Comparison of ENCODE assay signal across 20 mouse cellular contexts in the genomic region with DNA sequence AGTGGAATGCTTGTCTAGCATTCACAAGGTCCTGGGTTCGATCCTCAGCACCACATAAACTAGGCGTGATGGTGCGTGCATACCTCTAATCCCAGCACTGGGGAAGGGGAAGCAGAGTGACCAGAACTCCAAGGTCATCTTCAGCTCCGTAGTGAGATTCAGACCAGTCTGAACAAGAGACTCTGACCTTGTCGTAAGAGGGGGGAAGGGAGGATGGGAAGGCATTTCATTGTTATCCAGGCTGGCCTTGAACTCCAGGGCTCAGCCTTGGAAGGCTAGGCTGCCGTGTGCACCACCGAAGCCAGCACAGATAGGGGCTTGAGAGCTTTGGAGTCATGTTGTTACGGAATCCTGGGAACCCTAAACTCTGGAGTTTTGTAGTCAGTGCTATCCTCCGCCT. TPM values are rescaled to one million over a fixed set of nuclear protein-coding genes. Genes with fewer than 3 reads are reported as not detected.
DNase-seq lines count a peak whose midpoint lies in the region; ATAC-seq and TF ChIP-seq lines count a peak whose summit lies in the region.
"Had no signal": no experiment of that assay in that cellular context is flagged by ENCODE, and none has a peak within 500 bp of the region (broad histone marks: within the 10 kb centered on the region; RNA-seq: fewer than 3 reads in every experiment).

No protein-coding gene starts in this region.

- ATAC-seq in kidney, postnatal 0 days (replicated peaks; ENCODE audit: low FRiP score, low read depth) = no peak
- no peak for ATAC-seq in neural tube, embryonic 12.5 days (ENCODE audit: low FRiP score, low read depth)
- no peak for ATAC-seq in frontal cortex, adult (ENCODE audit: low TSS enrichment)
- ATAC-seq: activated CD4-positive, CD25-positive, alpha-beta regulatory T cell, adult 4 months; forebrain, embryonic 14.5 days; inflammation-experienced regulatory T-cells, adult 6 months had no signal

- TF ChIP-seq EP300 in ES-Bruce4 (IDR thresholded peaks at IDR 0.05; ENCODE audit: insufficient read depth, low read depth, low read length) = peak; percentile 90

- WGBS in kidney, postnatal 0 days = 69% methylated on average over 9 of the region's 9 CpGs
- WGBS in neural tube, embryonic 12.5 days = 57% methylated on average over 9 of the region's 9 CpGs

- DNase-seq in kidney, postnatal 0 days (ENCODE audit: low spot score) = no peak
- DNase-seq in kidney, adult 9 months = no peak
- no peak for DNase-seq in thymus, postnatal 36 days
- DNase-seq: adrenal gland, postnatal 14 days; cerebellum, adult 11-12 months; heart, adult 18-20 months; kidney, adult 8-10 months; kidney, postnatal 4 days; layer of hippocampus, postnatal 36 days; lung, adult 2 months; retina, postnatal 1 day had no signal

- H3K36me3 ChIP-seq in kidney, postnatal 0 days (ENCODE audit: insufficient read depth, low read length) = no peaks in the 10 kb centered on the region
- H3K36me3 ChIP-seq in E14TG2a.4 (ENCODE audit: insufficient read depth, low read length) (peaks cover 4% of the 10 kb centered on the region; the same call in 1 of the 2 replicates), ES-Bruce4 (ENCODE audit: control insufficient read depth, insufficient read depth, low read length, poor library complexity, severe bottlenecking) (no peaks in the 10 kb centered on the region)
- no peaks in the 10 kb centered on the region for H3K36me3 ChIP-seq in neural tube, embryonic 12.5 days
- H3K36me3 ChIP-seq: embryonic facial prominence, embryonic 10.5 days; midbrain, embryonic 12.5 days had no signal

- H3K4me3 ChIP-seq in kidney, postnatal 0 days (replicated peaks; ENCODE audit: low read depth, low read length) = no peak overlapping the region
- H3K4me3 ChIP-seq in E14TG2a.4 (replicated peaks; ENCODE audit: low read length) (peak overlapping the region; percentile 81), ES-Bruce4 (ENCODE audit: low read depth, low read length) (no peak overlapping the region)
- no peak overlapping the region for H3K4me3 ChIP-seq in neural tube, embryonic 12.5 days
- H3K4me3 ChIP-seq: midbrain, embryonic 12.5 days had no signal

- no peaks in the 10 kb centered on the region for H3K27me3 ChIP-seq in kidney, postnatal 0 days (ENCODE audit: insufficient read depth, low read length)
- H3K27me3 ChIP-seq in E14TG2a.4 (ENCODE audit: insufficient read depth, low read length) (peaks cover 41% of the 10 kb centered on the region), ES-Bruce4 (ENCODE audit: control insufficient read depth, insufficient read depth, low read length, poor library complexity, severe bottlenecking) (no peaks in the 10 kb centered on the region)
- peaks cover 18% of the 10 kb centered on the region for H3K27me3 ChIP-seq in neural tube, embryonic 12.5 days (replicated peaks)

- H3K9me3 ChIP-seq in kidney, postnatal 0 days (replicated peaks; ENCODE audit: low read length) = no peaks in the 10 kb centered on the region
- H3K9me3 ChIP-seq in E14TG2a.4 (ENCODE audit: low read length) (no peaks in the 10 kb centered on the region), ES-Bruce4 (replicated peaks; ENCODE audit: control insufficient read depth, insufficient read depth, low read length, poor library complexity, severe bottlenecking) (no peaks in the 10 kb centered on the region)
- no peaks in the 10 kb centered on the region for H3K9me3 ChIP-seq in neural tube, embryonic 12.5 days
- H3K9me3 ChIP-seq: embryonic facial prominence, embryonic 10.5 days; midbrain, embryonic 12.5 days had no signal

- H3K4me1 ChIP-seq in kidney, postnatal 0 days (replicated peaks; ENCODE audit: insufficient read depth, low read length) = peaks cover 3% of the 10 kb centered on the region; the same call in 1 of the 2 replicates
- peaks cover 84% of the 10 kb centered on the region for H3K4me1 ChIP-seq in E14TG2a.4 (replicated peaks; ENCODE audit: low read depth, low read length)
- peaks cover 12% of the 10 kb centered on the region for H3K4me1 ChIP-seq in ES-Bruce4 (ENCODE audit: control insufficient read depth, insufficient read depth, low read length)
- H3K4me1 ChIP-seq in neural tube, embryonic 12.5 days = peaks cover 46% of the 10 kb centered on the region

- no peak overlapping the region for H3K27ac ChIP-seq in kidney, postnatal 0 days
- H3K27ac ChIP-seq in ES-Bruce4 (ENCODE audit: insufficient read depth, low read length) = no peak overlapping the region
- no peak overlapping the region for H3K27ac ChIP-seq in neural tube, embryonic 12.5 days
- H3K27ac ChIP-seq: embryonic facial prominence, embryonic 10.5 days; midbrain, embryonic 12.5 days had no signal

- H3K4me2 ChIP-seq in kidney, postnatal 0 days (ENCODE audit: low read length) = no peak overlapping the region
- H3K4me2 ChIP-seq in neural tube, embryonic 12.5 days (replicated peaks) = 0 out of 2 replicates have a peak overlapping the region, but pooled peaks have one; percentile 80
- H3K4me2 ChIP-seq: midbrain, embryonic 12.5 days had no signal

- H3K9ac ChIP-seq in kidney, postnatal 0 days (ENCODE audit: low read depth, low read length) = 0 out of 2 replicates have a peak overlapping the region, but pooled peaks have one; percentile 18
- no peak overlapping the region for H3K9ac ChIP-seq in ES-Bruce4 (ENCODE audit: low read depth, poor library complexity, severe bottlenecking)
- no peak overlapping the region for H3K9ac ChIP-seq in neural tube, embryonic 12.5 days
- H3K9ac ChIP-seq: midbrain, embryonic 12.5 days had no signal

- no peak for TF ChIP-seq CTCF in kidney, postnatal 0 days (IDR thresholded peaks at IDR 0.05; ENCODE audit: low read depth)
- no peak for TF ChIP-seq CTCF in E14TG2a.4 (conservative IDR thresholded peaks at IDR 0.05; ENCODE audit: low read length)
- TF ChIP-seq CTCF in ES-Bruce4 (IDR thresholded peaks at IDR 0.05; ENCODE audit: low read depth, low read length) = no peak

- TF ChIP-seq POLR2A in ES-Bruce4 (IDR thresholded peaks at IDR 0.05; ENCODE audit: insufficient read depth, low read length) = no peak

RNA-seq across cellular contexts. Expression of a gene that starts 3.8 kb away (rescaled TPM):
- 35.0 and 35.6 TPM in 2 replicates for polyA plus RNA-seq in kidney, postnatal 0 days (2015; fragmentation: Nextera tagmentation; extraction: Ambion mirVana)
- 17.3 and 18.9 TPM in 2 replicates for polyA plus RNA-seq in ES-Bruce4 (2011; ENCODE audit: insufficient read depth, insufficient read length, low read depth, missing spikeins)
- polyA plus RNA-seq in neural tube, embryonic 12.5 days (2016; fragmentation: Nextera tagmentation; extraction: Ambion mirVana) = 21.0 and 21.4 TPM in 2 replicates
- polyA plus RNA-seq: activated CD4-positive, CD25-positive, alpha-beta regulatory T cell, adult 4 months had no signal

RNA-seq across cellular contexts. Expression of a gene that starts 54.2 kb away (rescaled TPM):
- 13.9 and 14.7 TPM in 2 replicates for polyA plus RNA-seq in kidney, postnatal 0 days (2015; fragmentation: Nextera tagmentation; extraction: Ambion mirVana)
- 41.1 and 43.9 TPM in 2 replicates for polyA plus RNA-seq in ES-Bruce4 (2011; ENCODE audit: insufficient read depth, insufficient read length, low read depth, missing spikeins)
- polyA plus RNA-seq in neural tube, embryonic 12.5 days (2016; fragmentation: Nextera tagmentation; extraction: Ambion mirVana) = 2.6 and 4.3 TPM in 2 replicates
- polyA plus RNA-seq: activated CD4-positive, CD25-positive, alpha-beta regulatory T cell, adult 4 months had no signal
